Mouse (Mus musculus): ENCODE results near the gene Dnm3. TPM values are rescaled to one million over a fixed set of nuclear protein-coding genes. Genes with fewer than 3 reads are reported as not detected.

Dnm3 gene
- polyA plus RNA-seq, 1 experiment, result 3.5 TPM

- Histone ChIP-seq H3K27ac (ENCODE audit: control insufficient read depth, insufficient read depth, low read depth, low read length, poor library complexity) (no peak overlapping the region), H3K4me1 (ENCODE audit: control insufficient read depth, insufficient read depth, low read length) (no peaks in the 10 kb centered on the region; the same call in 1 of the 2 replicates), H3K4me3 (replicated peaks; ENCODE audit: control insufficient read depth, low read depth, low read length) (no peak overlapping the region)
- WGBS, result 78% methylated on average over 14 of the region's 14 CpGs
- TF ChIP-seq POLR2A (IDR thresholded peaks at IDR 0.05; ENCODE audit: borderline replicate concordance, control insufficient read depth, low read depth, low read length) (no peak), CTCF (IDR thresholded peaks at IDR 0.05; ENCODE audit: control insufficient read depth, insufficient read depth, low read length) (no peak)
These were observed 293.7 kb downstream of the Dnm3 start for GRCm38 (mm10) chr1:162184003-162184748.

- H3K4me3 ChIP-seq (replicated peaks; ENCODE audit: control insufficient read depth, low read depth, low read length), result no peak overlapping the region
- 71% methylated on average over 3 of the region's 3 CpGs for WGBS
- no peaks in the 10 kb centered on the region; the same call in 1 of the 2 replicates for H3K4me1 ChIP-seq (ENCODE audit: control insufficient read depth, insufficient read depth, low read length)
- no peak overlapping the region for H3K27ac ChIP-seq (ENCODE audit: control insufficient read depth, insufficient read depth, low read depth, low read length, poor library complexity)
- TF ChIP-seq CTCF (IDR thresholded peaks at IDR 0.05; ENCODE audit: control insufficient read depth, insufficient read depth, low read length), result no peak
- TF ChIP-seq POLR2A (IDR thresholded peaks at IDR 0.05; ENCODE audit: borderline replicate concordance, control insufficient read depth, low read depth, low read length), result no peak
These were observed 294.4 kb downstream of the Dnm3 start for GRCm38 (mm10) chr1:162183438-162183837.

GRCm38 (mm10) chr1:162181187-162181975 lies 296.5 kb downstream of the Dnm3 start:
- no peak for TF ChIP-seq POLR2A (IDR thresholded peaks at IDR 0.05; ENCODE audit: borderline replicate concordance, control insufficient read depth, low read depth, low read length)
- no peak for TF ChIP-seq CTCF (IDR thresholded peaks at IDR 0.05; ENCODE audit: control insufficient read depth, insufficient read depth, low read length)
- Histone ChIP-seq H3K27ac (ENCODE audit: control insufficient read depth, insufficient read depth, low read depth, low read length, poor library complexity) (no peak overlapping the region), H3K4me1 (ENCODE audit: control insufficient read depth, insufficient read depth, low read length) (no peaks in the 10 kb centered on the region; the same call in 1 of the 2 replicates), H3K4me3 (replicated peaks; ENCODE audit: control insufficient read depth, low read depth, low read length) (no peak overlapping the region)
- 47% methylated on average over 7 of the region's 7 CpGs for WGBS

GRCm38 (mm10) chr1:162180451-162180850 lies 297.4 kb downstream of the Dnm3 start:
- TF ChIP-seq POLR2A (IDR thresholded peaks at IDR 0.05; ENCODE audit: borderline replicate concordance, control insufficient read depth, low read depth, low read length) (no peak), CTCF (IDR thresholded peaks at IDR 0.05; ENCODE audit: control insufficient read depth, insufficient read depth, low read length) (no peak)
- WGBS, result 75% methylated on average over 7 of the region's 7 CpGs
- no peak overlapping the region for H3K27ac ChIP-seq (ENCODE audit: control insufficient read depth, insufficient read depth, low read depth, low read length, poor library complexity)
- H3K4me3 ChIP-seq (replicated peaks; ENCODE audit: control insufficient read depth, low read depth, low read length), result no peak overlapping the region
- no peaks in the 10 kb centered on the region for H3K4me1 ChIP-seq (ENCODE audit: control insufficient read depth, insufficient read depth, low read length)

- no peak overlapping the region for H3K27ac ChIP-seq (ENCODE audit: control insufficient read depth, insufficient read depth, low read depth, low read length, poor library complexity)
- 68% methylated on average over 4 of the region's 4 CpGs for WGBS
- no peaks in the 10 kb centered on the region for H3K4me1 ChIP-seq (ENCODE audit: control insufficient read depth, insufficient read depth, low read length)
- TF ChIP-seq POLR2A (IDR thresholded peaks at IDR 0.05; ENCODE audit: borderline replicate concordance, control insufficient read depth, low read depth, low read length), result no peak
- TF ChIP-seq CTCF (IDR thresholded peaks at IDR 0.05; ENCODE audit: control insufficient read depth, insufficient read depth, low read length), result no peak
- no peak overlapping the region for H3K4me3 ChIP-seq (replicated peaks; ENCODE audit: control insufficient read depth, low read depth, low read length)
These were observed 298.4 kb downstream of the Dnm3 start for GRCm38 (mm10) chr1:162179401-162179800.

GRCm38 (mm10) chr1:162172806-162173205 lies 305.0 kb downstream of the Dnm3 start:
- no peaks in the 10 kb centered on the region for H3K4me1 ChIP-seq (ENCODE audit: control insufficient read depth, insufficient read depth, low read length)
- H3K4me3 ChIP-seq (replicated peaks; ENCODE audit: control insufficient read depth, low read depth, low read length), result no peak overlapping the region
- no peak overlapping the region for H3K27ac ChIP-seq (ENCODE audit: control insufficient read depth, insufficient read depth, low read depth, low read length, poor library complexity)
- TF ChIP-seq CTCF (IDR thresholded peaks at IDR 0.05; ENCODE audit: control insufficient read depth, insufficient read depth, low read length) (no peak), POLR2A (IDR thresholded peaks at IDR 0.05; ENCODE audit: borderline replicate concordance, control insufficient read depth, low read depth, low read length) (no peak)
- WGBS, result 84% methylated on average over 6 of the region's 6 CpGs

GRCm38 (mm10) chr1:162163687-162164484 lies 313.9 kb downstream of the Dnm3 start:
- Histone ChIP-seq H3K4me1 (ENCODE audit: control insufficient read depth, insufficient read depth, low read length) (no peaks in the 10 kb centered on the region), H3K4me3 (replicated peaks; ENCODE audit: control insufficient read depth, low read depth, low read length) (no peak overlapping the region), H3K27ac (ENCODE audit: control insufficient read depth, insufficient read depth, low read depth, low read length, poor library complexity) (no peak overlapping the region)
- WGBS, result 78% methylated on average over 7 of the region's 7 CpGs
- TF ChIP-seq POLR2A (IDR thresholded peaks at IDR 0.05; ENCODE audit: borderline replicate concordance, control insufficient read depth, low read depth, low read length), result no peak

GRCm38 (mm10) chr1:162162677-162163076 lies 315.2 kb downstream of the Dnm3 start:
- H3K27ac ChIP-seq (ENCODE audit: control insufficient read depth, insufficient read depth, low read depth, low read length, poor library complexity), result no peak overlapping the region
- WGBS, result 39% methylated on average over 7 of the region's 7 CpGs
- no peaks in the 10 kb centered on the region for H3K4me1 ChIP-seq (ENCODE audit: control insufficient read depth, insufficient read depth, low read length)
- no peak overlapping the region for H3K4me3 ChIP-seq (replicated peaks; ENCODE audit: control insufficient read depth, low read depth, low read length)
- TF ChIP-seq CTCF (IDR thresholded peaks at IDR 0.05; ENCODE audit: control insufficient read depth, insufficient read depth, low read length) (no peak), POLR2A (IDR thresholded peaks at IDR 0.05; ENCODE audit: borderline replicate concordance, control insufficient read depth, low read depth, low read length) (no peak)
